In the genomic region with DNA sequence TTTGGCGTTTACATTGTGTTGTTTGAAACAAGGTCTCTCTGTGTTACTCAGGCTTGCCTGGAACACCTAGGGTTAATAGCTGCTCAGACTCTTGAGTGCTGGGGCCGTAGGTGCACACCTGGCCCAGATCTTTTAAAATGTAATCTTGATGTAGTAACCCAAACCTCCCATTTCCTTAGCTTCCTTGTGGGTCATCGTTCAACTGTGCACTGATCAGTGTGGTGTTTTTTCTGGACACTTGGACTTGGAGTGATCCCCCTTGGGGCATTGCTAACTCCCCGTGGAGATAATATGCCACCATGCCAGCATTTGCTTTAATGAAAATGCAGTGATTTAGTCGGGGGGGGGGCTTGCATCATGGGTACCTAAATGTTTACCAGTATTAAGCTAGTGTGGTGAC, we compare ENCODE assay signal across 9 mouse cellular contexts.
DNase-seq lines count a peak whose midpoint lies in the region; ATAC-seq and TF ChIP-seq lines count a peak whose summit lies in the region.
"Had no signal": no experiment of that assay in that cellular context is flagged by ENCODE, and none has a peak within 500 bp of the region (broad histone marks: within the 10 kb centered on the region; RNA-seq: fewer than 3 reads in every experiment).

No protein-coding gene starts in this region.

- H3K9me3 ChIP-seq in heart, postnatal 0 days (replicated peaks; ENCODE audit: control insufficient read depth, low read length) = no peaks in the 10 kb centered on the region
- no peaks in the 10 kb centered on the region for H3K9me3 ChIP-seq in embryonic facial prominence, embryonic 10.5 days
- no peaks in the 10 kb centered on the region for H3K9me3 ChIP-seq in hindbrain, embryonic 13.5 days
- H3K9me3 ChIP-seq in midbrain, embryonic 11.5 days (ENCODE audit: control insufficient read depth, low read length) = no peaks in the 10 kb centered on the region
- H3K9me3 ChIP-seq: limb, embryonic 13.5 days had no signal

- H3K4me1 ChIP-seq in heart, postnatal 0 days (ENCODE audit: control insufficient read depth, insufficient read depth) = peaks cover 68% of the 10 kb centered on the region
- peaks cover 25% of the 10 kb centered on the region for H3K4me1 ChIP-seq in embryonic facial prominence, embryonic 10.5 days
- H3K4me1 ChIP-seq in hindbrain, embryonic 13.5 days (replicated peaks) = peaks cover 37% of the 10 kb centered on the region
- peaks cover 8% of the 10 kb centered on the region for H3K4me1 ChIP-seq in midbrain, embryonic 11.5 days (ENCODE audit: control insufficient read depth, insufficient read depth, low read length)

- WGBS in heart, postnatal 0 days = 36% methylated on average over 5 of the region's 5 CpGs
- 39% methylated on average over 5 of the region's 5 CpGs for WGBS in embryonic facial prominence, embryonic 10.5 days
- 43% methylated on average over 5 of the region's 5 CpGs for WGBS in hindbrain, embryonic 13.5 days
- 59% methylated on average over 5 of the region's 5 CpGs for WGBS in midbrain, embryonic 11.5 days

- H3K36me3 ChIP-seq in heart, postnatal 0 days (replicated peaks; ENCODE audit: control insufficient read depth, insufficient read depth, low read length) = no peaks in the 10 kb centered on the region
- 0 out of 2 replicates have a peak, but pooled peaks cover 2% of the 10 kb centered on the region for H3K36me3 ChIP-seq in embryonic facial prominence, embryonic 10.5 days (replicated peaks)
- H3K36me3 ChIP-seq in hindbrain, embryonic 13.5 days = no peaks in the 10 kb centered on the region
- H3K36me3 ChIP-seq in midbrain, embryonic 11.5 days (ENCODE audit: control insufficient read depth, insufficient read depth, low read length) = no peaks in the 10 kb centered on the region
- H3K36me3 ChIP-seq: limb, embryonic 13.5 days had no signal

- H3K4me3 ChIP-seq in heart, postnatal 0 days (ENCODE audit: low read depth, low read length) = no peak overlapping the region
- H3K4me3 ChIP-seq in embryonic facial prominence, embryonic 10.5 days = no peak overlapping the region
- no peak overlapping the region for H3K4me3 ChIP-seq in hindbrain, embryonic 13.5 days
- H3K4me3 ChIP-seq in midbrain, embryonic 11.5 days (ENCODE audit: low read depth, low read length) = no peak overlapping the region
- H3K4me3 ChIP-seq: limb, embryonic 13.5 days had no signal

- no peak for DNase-seq in heart, postnatal 0 days (ENCODE audit: low spot score)
- DNase-seq in heart, postnatal 25 days (ENCODE audit: low spot score) = no peak
- DNase-seq in embryonic facial prominence, embryonic 10.5 days (ENCODE audit: low spot score) = no peak
- DNase-seq in midbrain, embryonic 11.5 days (ENCODE audit: low spot score, missing footprints) = no peak
- no peak for DNase-seq in embryo, embryonic 10.5 days (ENCODE audit: low spot score)
- DNase-seq in yolk sac, embryonic 10.5 days (ENCODE audit: low spot score) = no peak

- no peak overlapping the region for H3K4me2 ChIP-seq in heart, postnatal 0 days (ENCODE audit: low read depth, low read length)
- no peak overlapping the region for H3K4me2 ChIP-seq in hindbrain, embryonic 13.5 days
- no peak overlapping the region for H3K4me2 ChIP-seq in midbrain, embryonic 11.5 days
- H3K4me2 ChIP-seq: limb, embryonic 13.5 days had no signal

- H3K9ac ChIP-seq in heart, postnatal 0 days (replicated peaks; ENCODE audit: low read depth, low read length) = 0 out of 2 replicates have a peak overlapping the region, but pooled peaks have one; percentile 8
- no peak overlapping the region for H3K9ac ChIP-seq in hindbrain, embryonic 13.5 days
- no peak overlapping the region for H3K9ac ChIP-seq in midbrain, embryonic 11.5 days (ENCODE audit: low read length)
- H3K9ac ChIP-seq: limb, embryonic 13.5 days had no signal

- TF ChIP-seq CTCF in heart, postnatal 0 days (IDR thresholded peaks at IDR 0.05; ENCODE audit: low read depth) = no peak

- intact Hi-C loops in heart, postnatal 25 days (cut with DNase I) = loop anchor here (5.0 kb wide), 2 partner anchors 37 to 152 kb away; a partner anchor contains a TSS

- no peak for TF ChIP-seq EP300 in heart, postnatal 0 days (IDR thresholded peaks at IDR 0.05; ENCODE audit: low read depth)

- H3K27me3 ChIP-seq in heart, postnatal 0 days (ENCODE audit: control insufficient read depth, insufficient read depth, low read length) = no peaks in the 10 kb centered on the region
- H3K27me3 ChIP-seq in embryonic facial prominence, embryonic 10.5 days (replicated peaks; ENCODE audit: low read depth, poor library complexity, severe bottlenecking) = no peaks in the 10 kb centered on the region
- H3K27me3 ChIP-seq in hindbrain, embryonic 13.5 days = no peaks in the 10 kb centered on the region
- H3K27me3 ChIP-seq in midbrain, embryonic 11.5 days (ENCODE audit: control insufficient read depth, insufficient read depth, low read length) = no peaks in the 10 kb centered on the region
- H3K27me3 ChIP-seq: limb, embryonic 13.5 days had no signal

- ATAC-seq in heart, postnatal 0 days (ENCODE audit: insufficient read depth, low read depth) = no peak
- peak; percentile 31; the same call in 1 of the 2 replicates for ATAC-seq in hindbrain, embryonic 13.5 days (ENCODE audit: low FRiP score)
- peak; percentile 22 for ATAC-seq in midbrain, embryonic 11.5 days (ENCODE audit: low FRiP score)
- ATAC-seq in monocyte, adult 5-6 weeks (replicated peaks; ENCODE audit: insufficient number of reproducible peaks, low FRiP score, low TSS enrichment, poor library complexity, severe bottlenecking) = no peak

- H3K27ac ChIP-seq in heart, postnatal 0 days (ENCODE audit: low read depth) = peak overlapping the region; percentile 79
- H3K27ac ChIP-seq in embryonic facial prominence, embryonic 10.5 days (replicated peaks) = peak overlapping the region; percentile 55; the same call in 1 of the 2 replicates
- peak overlapping the region; percentile 58 for H3K27ac ChIP-seq in hindbrain, embryonic 13.5 days
- no peak overlapping the region for H3K27ac ChIP-seq in midbrain, embryonic 11.5 days (ENCODE audit: low read depth, low read length)
- H3K27ac ChIP-seq: limb, embryonic 13.5 days had no signal

Comparison
In these comparisons a context has a peak if more than half of its experiments do, and no peak if none do; other contexts are left out.
1. ATAC-seq: peak in hindbrain, embryonic 13.5 days (single experiment) and midbrain, embryonic 11.5 days (single experiment); none in heart, postnatal 0 days (single experiment) and monocyte, adult 5-6 weeks (single experiment).